Comparison of ENCODE assay signal across 9 mouse cellular contexts in the genomic region with DNA sequence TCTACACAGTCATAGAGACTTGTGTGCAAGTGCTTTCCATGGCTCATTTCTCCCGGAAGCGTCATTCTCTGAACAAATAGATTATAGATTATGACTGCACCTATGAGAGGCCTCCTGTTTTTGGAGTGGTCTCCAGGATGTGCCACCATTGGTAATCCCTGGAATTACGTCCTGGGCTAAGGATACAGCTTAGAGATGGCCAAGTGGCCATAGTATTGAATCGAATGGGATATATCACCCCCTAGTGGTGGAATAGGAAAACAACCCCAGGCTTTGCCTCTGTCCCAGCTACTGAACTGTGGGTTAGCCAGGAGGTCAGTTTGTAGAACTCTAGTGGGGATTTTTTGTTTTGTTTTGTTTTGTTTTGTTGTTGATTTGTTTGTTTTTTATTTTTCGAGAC. TPM values are rescaled to one million over a fixed set of nuclear protein-coding genes. Genes with fewer than 3 reads are reported as not detected.
DNase-seq lines count a peak whose midpoint lies in the region; ATAC-seq and TF ChIP-seq lines count a peak whose summit lies in the region.
"Had no signal": no experiment of that assay in that cellular context is flagged by ENCODE, and none has a peak within 500 bp of the region (broad histone marks: within the 10 kb centered on the region; RNA-seq: fewer than 3 reads in every experiment).

No protein-coding gene starts in this region.

- WGBS in forebrain, embryonic 13.5 days = 50% methylated on average over 5 of the region's 5 CpGs
- 43% methylated on average over 5 of the region's 5 CpGs for WGBS in forebrain, embryonic 10.5 days
- WGBS in thymus, adult 2 months = 41% methylated on average over 5 of the region's 5 CpGs
- WGBS in forebrain, embryonic 16.5 days = 41% methylated on average over 5 of the region's 5 CpGs
- WGBS in limb, embryonic 12.5 days = 40% methylated on average over 5 of the region's 5 CpGs

- H3K27me3 ChIP-seq in forebrain, embryonic 13.5 days = no peaks in the 10 kb centered on the region
- no peaks in the 10 kb centered on the region for H3K27me3 ChIP-seq in forebrain, embryonic 10.5 days (ENCODE audit: poor library complexity, severe bottlenecking)
- no peaks in the 10 kb centered on the region for H3K27me3 ChIP-seq in thymus, adult 2 months (ENCODE audit: control insufficient read depth, insufficient read depth, low read length)
- H3K27me3 ChIP-seq in forebrain, embryonic 16.5 days (replicated peaks; ENCODE audit: control insufficient read depth, insufficient read depth, low read length) = no peaks in the 10 kb centered on the region
- H3K27me3 ChIP-seq in limb, embryonic 12.5 days = no peaks in the 10 kb centered on the region

- ATAC-seq in forebrain, embryonic 13.5 days = peak; percentile 61; the same call in 1 of the 2 replicates
- 0 out of 2 replicates have a peak, but pooled peaks have one; percentile 40 for ATAC-seq in forebrain, embryonic 16.5 days
- ATAC-seq in limb, embryonic 12.5 days (ENCODE audit: insufficient number of reproducible peaks, insufficient read depth, low FRiP score, low TSS enrichment, low read depth) = peak; percentile 44; the same call in 1 of the 2 replicates

- no peak overlapping the region for H3K27ac ChIP-seq in forebrain, embryonic 13.5 days
- H3K27ac ChIP-seq in forebrain, embryonic 10.5 days = no peak overlapping the region
- H3K27ac ChIP-seq in thymus, adult 2 months (ENCODE audit: control insufficient read depth, insufficient read depth, low read length) = no peak overlapping the region
- no peak overlapping the region for H3K27ac ChIP-seq in forebrain, embryonic 16.5 days (ENCODE audit: low read length)
- no peak overlapping the region for H3K27ac ChIP-seq in limb, embryonic 12.5 days

- no peaks in the 10 kb centered on the region for H3K4me1 ChIP-seq in forebrain, embryonic 13.5 days
- no peaks in the 10 kb centered on the region for H3K4me1 ChIP-seq in forebrain, embryonic 10.5 days
- peaks cover 6% of the 10 kb centered on the region; the same call in 1 of the 2 replicates for H3K4me1 ChIP-seq in thymus, adult 2 months (replicated peaks; ENCODE audit: control insufficient read depth, insufficient read depth, low read length)
- no peaks in the 10 kb centered on the region for H3K4me1 ChIP-seq in forebrain, embryonic 16.5 days (replicated peaks; ENCODE audit: control insufficient read depth, insufficient read depth, low read length)
- H3K4me1 ChIP-seq in limb, embryonic 12.5 days (replicated peaks) = no peaks in the 10 kb centered on the region

- TF ChIP-seq CTCF in thymus, adult 2 months (IDR thresholded peaks at IDR 0.05; ENCODE audit: borderline replicate concordance, control insufficient read depth, extremely low read depth, insufficient read depth, low read length, poor library complexity) = no peak

- no peaks in the 10 kb centered on the region; the same call in 1 of the 2 replicates for H3K9me3 ChIP-seq in forebrain, embryonic 13.5 days (replicated peaks)
- peaks cover under 1% of the 10 kb centered on the region; the same call in 1 of the 2 replicates for H3K9me3 ChIP-seq in forebrain, embryonic 10.5 days
- H3K9me3 ChIP-seq in forebrain, embryonic 16.5 days (ENCODE audit: control insufficient read depth, low read length) = no peaks in the 10 kb centered on the region
- peaks cover under 1% of the 10 kb centered on the region; the same call in 1 of the 2 replicates for H3K9me3 ChIP-seq in limb, embryonic 12.5 days

- H3K9ac ChIP-seq in forebrain, embryonic 13.5 days = no peak overlapping the region
- no peak overlapping the region for H3K9ac ChIP-seq in forebrain, embryonic 16.5 days (replicated peaks; ENCODE audit: low read depth, low read length)
- H3K9ac ChIP-seq in limb, embryonic 12.5 days (replicated peaks) = no peak overlapping the region

- H3K4me2 ChIP-seq in forebrain, embryonic 13.5 days = no peak overlapping the region
- H3K4me2 ChIP-seq in forebrain, embryonic 16.5 days (ENCODE audit: low read length) = no peak overlapping the region
- H3K4me2 ChIP-seq in limb, embryonic 12.5 days = no peak overlapping the region

- H3K36me3 ChIP-seq in forebrain, embryonic 13.5 days (ENCODE audit: poor library complexity, severe bottlenecking) = no peaks in the 10 kb centered on the region
- H3K36me3 ChIP-seq in forebrain, embryonic 10.5 days (replicated peaks) = no peaks in the 10 kb centered on the region
- H3K36me3 ChIP-seq in thymus, adult 2 months (ENCODE audit: control insufficient read depth, insufficient read depth, low read length) = no peaks in the 10 kb centered on the region
- H3K36me3 ChIP-seq in forebrain, embryonic 16.5 days (ENCODE audit: control insufficient read depth, insufficient read depth) = no peaks in the 10 kb centered on the region
- H3K36me3 ChIP-seq in limb, embryonic 12.5 days = no peaks in the 10 kb centered on the region

- H3K4me3 ChIP-seq in forebrain, embryonic 13.5 days = no peak overlapping the region
- H3K4me3 ChIP-seq in forebrain, embryonic 10.5 days = no peak overlapping the region
- H3K4me3 ChIP-seq in thymus, adult 2 months (ENCODE audit: control insufficient read depth, insufficient read depth, low read length) = no peak overlapping the region
- no peak overlapping the region for H3K4me3 ChIP-seq in forebrain, embryonic 16.5 days (replicated peaks; ENCODE audit: low read length)
- no peak overlapping the region for H3K4me3 ChIP-seq in limb, embryonic 12.5 days (replicated peaks)
- H3K4me3 ChIP-seq: myocyte had no signal

- no peak for DNase-seq in forebrain, embryonic 10.5 days (ENCODE audit: extremely low spot score, low spot score)
- DNase-seq in thymus, adult 2 months = peak; percentile 7
- no peak for DNase-seq in thymus, adult 18-20 months
- peak; percentile 23 for DNase-seq in yolk sac, embryonic 10.5 days (ENCODE audit: low spot score)
- DNase-seq in spleen, postnatal 10 days (ENCODE audit: low spot score in 2 of 2) = no peak

- no peak for TF ChIP-seq POLR2A in thymus, adult 2 months (IDR thresholded peaks at IDR 0.05; ENCODE audit: control insufficient read depth, extremely low read depth, insufficient read depth, low read length, poor library complexity)

RNA-seq across cellular contexts. Expression of a gene that starts 21.4 kb away (rescaled TPM):
- 0.92 and 1.3 TPM in 2 replicates for polyA plus RNA-seq in forebrain, embryonic 13.5 days (2015; fragmentation: Nextera tagmentation; extraction: Ambion mirVana)
- polyA plus RNA-seq in forebrain, embryonic 10.5 days (2016; fragmentation: Nextera tagmentation; extraction: Ambion mirVana) = 0.99 and 1.4 TPM in 2 replicates
- polyA plus RNA-seq in thymus, adult 2 months (2012; rRNA removed) = 10.3 and 11.4 TPM in 2 replicates
- polyA plus RNA-seq in forebrain, embryonic 16.5 days (2015; fragmentation: Nextera tagmentation; extraction: Ambion mirVana) = 1.6 and 2.8 TPM in 2 replicates
- polyA plus RNA-seq in limb, embryonic 12.5 days (2016; fragmentation: Nextera tagmentation; extraction: Ambion mirVana) = 3.2 and 3.6 TPM in 2 replicates

RNA-seq across cellular contexts. Expression of a gene that starts 23.2 kb away (rescaled TPM):
- 15.8 and 16.9 TPM in 2 replicates for polyA plus RNA-seq in forebrain, embryonic 13.5 days (2015; fragmentation: Nextera tagmentation; extraction: Ambion mirVana)
- 13.2 and 14.6 TPM in 2 replicates for polyA plus RNA-seq in forebrain, embryonic 10.5 days (2016; fragmentation: Nextera tagmentation; extraction: Ambion mirVana)
- polyA plus RNA-seq in thymus, adult 2 months (2012; rRNA removed) = 22.0 TPM in 2 replicates
- polyA plus RNA-seq in forebrain, embryonic 16.5 days (2015; fragmentation: Nextera tagmentation; extraction: Ambion mirVana) = 34.4 and 36.1 TPM in 2 replicates
- 8.6 and 10.0 TPM in 2 replicates for polyA plus RNA-seq in limb, embryonic 12.5 days (2016; fragmentation: Nextera tagmentation; extraction: Ambion mirVana)

RNA-seq across cellular contexts. Expression of a gene that starts 25.6 kb away (rescaled TPM):
- 296 and 413 TPM in 2 replicates for polyA plus RNA-seq in forebrain, embryonic 13.5 days (2015; fragmentation: Nextera tagmentation; extraction: Ambion mirVana)
- 215 and 266 TPM in 2 replicates for polyA plus RNA-seq in forebrain, embryonic 10.5 days (2016; fragmentation: Nextera tagmentation; extraction: Ambion mirVana)
- 57.0 and 85.5 TPM in 2 replicates for polyA plus RNA-seq in thymus, adult 2 months (2012; rRNA removed)
- polyA plus RNA-seq in forebrain, embryonic 16.5 days (2015; fragmentation: Nextera tagmentation; extraction: Ambion mirVana) = 169 and 228 TPM in 2 replicates
- 521 and 524 TPM in 2 replicates for polyA plus RNA-seq in limb, embryonic 12.5 days (2016; fragmentation: Nextera tagmentation; extraction: Ambion mirVana)

Comparison
In these comparisons a context has a peak if more than half of its experiments do, and no peak if none do; other contexts are left out.
1. DNase-seq: peak in thymus, adult 2 months (single experiment) and yolk sac, embryonic 10.5 days (single experiment); none in forebrain, embryonic 10.5 days (single experiment), thymus, adult 18-20 months (0 of 2) and spleen, postnatal 10 days (0 of 2).
2. Peak in every context shown above with its lines, with median percentiles within 50 percentile points of each other: ATAC-seq.